Mouse (Mus musculus): ENCODE measurements at regions not wholly inside any gene's neighbourhood (a gene's known extent, or its start where the extent isn't known, plus 50 kb on each side); places are given as distances from the start of the nearest gene placed in this dataset.

DNA sequence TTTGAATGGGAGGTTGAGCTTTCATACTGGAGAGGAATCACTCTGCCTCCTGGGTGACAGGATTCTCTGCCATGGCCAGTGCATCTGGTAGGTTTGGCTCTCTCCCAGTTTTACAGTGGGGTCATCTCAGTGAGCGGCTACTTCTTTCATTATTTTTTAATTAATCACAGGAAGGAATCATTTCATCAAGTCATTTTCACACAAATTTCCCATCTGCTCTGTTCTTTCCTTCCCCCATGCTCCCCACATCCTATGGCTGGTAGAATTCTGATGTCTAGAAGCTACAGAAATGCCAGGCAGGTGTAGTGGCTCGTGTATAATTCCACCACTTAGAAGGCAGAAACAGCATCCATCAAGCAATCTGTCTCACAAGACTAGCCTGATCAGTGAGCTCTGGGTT lies 56.1 kb upstream of the Kctd3 start:
- Histone ChIP-seq H3K4me3 (no peak overlapping the region), H3K4me2 (replicated peaks) (no peak overlapping the region), H3K9ac (no peak overlapping the region), H3K4me1 (no peaks in the 10 kb centered on the region), H3K9me3 (no peaks in the 10 kb centered on the region), H3K36me3 (no peaks in the 10 kb centered on the region), H3K27ac (no peak overlapping the region), H3K27me3 (replicated peaks) (no peaks in the 10 kb centered on the region)
- WGBS, result 86% methylated on average over 2 of the region's 2 CpGs
- no peak for ATAC-seq (ENCODE audit: low FRiP score, low read depth)

GRCm38 (mm10) chr1:189063209-189063608 lies 55.6 kb upstream of the Kctd3 start:
- Histone ChIP-seq H3K27ac (no peak overlapping the region), H3K4me2 (replicated peaks) (no peak overlapping the region), H3K36me3 (no peaks in the 10 kb centered on the region), H3K27me3 (replicated peaks) (no peaks in the 10 kb centered on the region), H3K4me3 (no peak overlapping the region), H3K4me1 (no peaks in the 10 kb centered on the region), H3K9me3 (no peaks in the 10 kb centered on the region), H3K9ac (no peak overlapping the region)
- 89% methylated on average over 7 of the region's 7 CpGs for WGBS
- ATAC-seq (ENCODE audit: low FRiP score, low read depth), result no peak
